Mouse (Mus musculus): ENCODE results near the gene Samt3. TPM values are rescaled to one million over a fixed set of nuclear protein-coding genes. Genes with fewer than 3 reads are reported as not detected.

Samt3 gene
- polyA plus RNA-seq (2015; fragmentation: Nextera tagmentation; extraction: Ambion mirVana): not detected in 2 replicates

GRCm38 (mm10) chrX:86043899-86044298, at the start of gene Samt3:
Gene Samt3, plus strand, starts transcription at chrX:86044199.
- Histone ChIP-seq H3K9me3 (ENCODE audit: low read length) (no peaks in the 10 kb centered on the region), H3K4me1 (ENCODE audit: insufficient read depth, low read depth, low read length) (no peaks in the 10 kb centered on the region), H3K27me3 (replicated peaks; ENCODE audit: insufficient read depth, low read length) (no peaks in the 10 kb centered on the region), H3K4me3 (ENCODE audit: low read depth, low read length) (no peak within 1 kb of the TSS), H3K9ac (replicated peaks; ENCODE audit: low read depth) (no peak within 1 kb of the TSS), H3K4me2 (replicated peaks; ENCODE audit: low read depth, low read length) (no peak within 1 kb of the TSS), H3K36me3 (ENCODE audit: insufficient read depth, low read length) (no peaks in the 10 kb centered on the region), H3K27ac (ENCODE audit: low read length) (no peak within 1 kb of the TSS)
- TF ChIP-seq EP300 (IDR thresholded peaks at IDR 0.05) (no peak), CTCF (IDR thresholded peaks at IDR 0.05) (no peak)
- ATAC-seq (no peak), DNase-seq (ENCODE audit: low spot score) (no peak)

DNA sequence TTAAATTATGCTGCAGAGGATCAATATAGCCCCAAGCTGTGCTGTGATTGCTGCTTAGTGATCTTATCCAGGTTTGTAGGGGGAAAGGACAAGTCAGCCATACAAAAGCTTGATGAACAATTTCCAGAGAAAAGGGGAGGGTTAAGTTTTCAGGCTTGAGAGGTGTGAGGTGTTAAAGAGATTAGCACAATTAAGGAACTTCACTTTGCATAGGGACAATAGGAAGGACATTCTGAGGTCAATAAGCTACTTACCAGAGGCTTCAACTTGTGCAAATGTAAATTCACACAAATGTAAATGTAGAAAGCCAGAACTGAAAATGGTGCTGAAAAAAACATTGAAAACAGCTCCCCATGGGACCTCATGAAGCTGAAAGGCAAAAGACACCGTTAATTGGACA, 27.4 kb upstream of the Samt3 start:
- ATAC-seq (no peak), DNase-seq (ENCODE audit: low spot score) (no peak)
- H3K9ac ChIP-seq (replicated peaks; ENCODE audit: low read depth): no peak overlapping the region
- H3K36me3 ChIP-seq (ENCODE audit: insufficient read depth, low read length): no peaks in the 10 kb centered on the region
- H3K27ac ChIP-seq (ENCODE audit: low read length): no peak overlapping the region
- no peaks in the 10 kb centered on the region for H3K4me1 ChIP-seq (ENCODE audit: insufficient read depth, low read depth, low read length)
- no peaks in the 10 kb centered on the region for H3K27me3 ChIP-seq (replicated peaks; ENCODE audit: insufficient read depth, low read length)
- no peak overlapping the region for H3K4me3 ChIP-seq (ENCODE audit: low read depth, low read length)
- TF ChIP-seq EP300 (IDR thresholded peaks at IDR 0.05) (no peak), CTCF (IDR thresholded peaks at IDR 0.05) (no peak)
- WGBS: 32% methylated on average over 1 of the region's 1 CpGs
- no peaks in the 10 kb centered on the region for H3K9me3 ChIP-seq (ENCODE audit: low read length)
- no peak overlapping the region for H3K4me2 ChIP-seq (replicated peaks; ENCODE audit: low read depth, low read length)

DNA sequence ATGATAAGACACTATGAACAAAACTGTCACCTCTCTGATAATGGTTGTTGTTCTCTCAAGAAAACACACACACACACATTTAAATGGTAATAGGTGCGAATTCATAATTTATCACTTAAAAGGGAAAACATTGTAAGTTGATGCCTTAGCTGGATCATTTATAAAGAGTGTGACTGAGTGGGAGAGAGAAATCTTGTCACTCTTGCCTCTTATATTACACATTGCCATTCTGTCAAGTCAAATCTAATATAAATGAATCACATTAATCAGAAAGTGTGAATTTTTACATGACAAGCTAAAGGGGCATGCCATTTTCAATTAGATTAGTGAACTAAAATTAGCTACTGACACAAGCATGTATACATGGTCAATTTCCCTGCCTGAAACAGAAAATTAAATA, 44.7 kb downstream of the Samt3 start:
- TF ChIP-seq EP300 (IDR thresholded peaks at IDR 0.05) (no peak), CTCF (IDR thresholded peaks at IDR 0.05) (no peak)
- Histone ChIP-seq H3K4me3 (ENCODE audit: low read depth, low read length) (no peak overlapping the region), H3K36me3 (ENCODE audit: insufficient read depth, low read length) (no peaks in the 10 kb centered on the region), H3K4me2 (replicated peaks; ENCODE audit: low read depth, low read length) (no peak overlapping the region), H3K9me3 (ENCODE audit: low read length) (no peaks in the 10 kb centered on the region), H3K9ac (replicated peaks; ENCODE audit: low read depth) (no peak overlapping the region), H3K4me1 (ENCODE audit: insufficient read depth, low read depth, low read length) (no peaks in the 10 kb centered on the region), H3K27me3 (replicated peaks; ENCODE audit: insufficient read depth, low read length) (no peaks in the 10 kb centered on the region), H3K27ac (ENCODE audit: low read length) (no peak overlapping the region)
- ATAC-seq (no peak), DNase-seq (ENCODE audit: low spot score) (no peak)
- 70% methylated on average over 1 of the region's 1 CpGs for WGBS

Other genes with a start within 250 kb of the Samt3 start
- gene 5430427O19Rik, start 173.8 kb upstream of the Samt3 start, polyA plus RNA-seq (2015; fragmentation: Nextera tagmentation; extraction: Ambion mirVana): 0.49 and 0.53 TPM in 2 replicates
- not detected in 2 replicates for gene Nr0b1, start 147.6 kb downstream of the Samt3 start, polyA plus RNA-seq (2015; fragmentation: Nextera tagmentation; extraction: Ambion mirVana)

Measured in lung, postnatal 0 days (tissue).